Mouse (Mus musculus): Measurements from ENCODE around the gene Sp8. TPM values are rescaled to one million over a fixed set of nuclear protein-coding genes. Genes with fewer than 3 reads are reported as not detected.

The Sp8 gene
- polyA plus RNA-seq, 1 experiment from 2014 or later: 0.03 TPM

GRCm38 (mm10) chr12:118841381-118841922 lies 4.7 kb upstream of the Sp8 start:
- ATAC-seq: no peak
- ChIA-PET CTCF (interaction anchor here (0.9 kb wide), 1 partner anchor 176 kb away, joined by 3 read pairs; no protein-coding TSS in a partner anchor), POLR2A (no interaction called here)
- no peak for DNase-seq (ENCODE audit: low read depth, low spot score)
- H3K27me3 ChIP-seq: peaks cover 75% of the 10 kb centered on the region
- TF ChIP-seq CTCF (IDR thresholded peaks at IDR 0.05): no peak
- in situ Hi-C loops (cut with MboI; ENCODE audit: low pct_unique_long_range_greater_than_20kb): loop anchor here (25.0 kb wide), 1 partner anchor 529 kb away; the partner anchor contains the start of gene Sp4

GRCm38 (mm10) chr12:118841971-118842550 lies 4.1 kb upstream of the Sp8 start:
- no peak for TF ChIP-seq CTCF (IDR thresholded peaks at IDR 0.05)
- ChIA-PET CTCF (interaction anchor here (0.9 kb wide), 1 partner anchor 177 kb away, joined by 3 read pairs; no protein-coding TSS in a partner anchor), POLR2A (no interaction called here)
- DNase-seq (ENCODE audit: low read depth, low spot score) (no peak), ATAC-seq (no peak)
- H3K27me3 ChIP-seq: peaks cover 79% of the 10 kb centered on the region
- in situ Hi-C loops (cut with MboI; ENCODE audit: low pct_unique_long_range_greater_than_20kb): loop anchor here (25.0 kb wide), 1 partner anchor 530 kb away; the partner anchor contains the start of gene Sp4

- peaks cover 74% of the 10 kb centered on the region for H3K27me3 ChIP-seq
- in situ Hi-C loops (cut with MboI; ENCODE audit: low pct_unique_long_range_greater_than_20kb): loop anchor here (25.0 kb wide), 1 partner anchor 531 kb away; the partner anchor contains the start of gene Sp4
- no peak for TF ChIP-seq CTCF (IDR thresholded peaks at IDR 0.05)
- no peak for DNase-seq (ENCODE audit: low read depth, low spot score)
- POLR2A ChIA-PET: no interaction called here
- no peak for ATAC-seq
- CTCF ChIA-PET: no interaction called here
These were observed 3.3 kb upstream of the Sp8 start for GRCm38 (mm10) chr12:118842671-118843411.

GRCm38 (mm10) chr12:118844111-118844510 lies 2.0 kb upstream of the Sp8 start:
- ATAC-seq: no peak
- no peak for TF ChIP-seq CTCF (IDR thresholded peaks at IDR 0.05)
- DNase-seq (ENCODE audit: low read depth, low spot score): no peak
- H3K27me3 ChIP-seq: peaks cover 72% of the 10 kb centered on the region
- ChIA-PET CTCF (interaction anchor here (1.1 kb wide), 1 partner anchor 18 kb away, joined by 4 read pairs; no protein-coding TSS in a partner anchor), POLR2A (no interaction called here)
- in situ Hi-C loops (cut with MboI; ENCODE audit: low pct_unique_long_range_greater_than_20kb): loop anchor here (25.0 kb wide), 1 partner anchor 532 kb away; the partner anchor contains the start of gene Sp4

GRCm38 (mm10) chr12:118844841-118845240 lies 1.3 kb upstream of the Sp8 start:
- in situ Hi-C loops (cut with MboI; ENCODE audit: low pct_unique_long_range_greater_than_20kb): loop anchor here (25.0 kb wide), 1 partner anchor 533 kb away; the partner anchor contains the start of gene Sp4
- H3K27me3 ChIP-seq: peaks cover 72% of the 10 kb centered on the region
- no peak for TF ChIP-seq CTCF (IDR thresholded peaks at IDR 0.05)
- CTCF ChIA-PET: interaction anchor here (1.1 kb wide), 1 partner anchor 18 kb away, joined by 4 read pairs; no protein-coding TSS in a partner anchor
- POLR2A ChIA-PET: no interaction called here
- ATAC-seq (no peak), DNase-seq (ENCODE audit: low read depth, low spot score) (no peak)

GRCm38 (mm10) chr12:118845351-118845750 lies 778 bp upstream of the Sp8 start:
- no peak for DNase-seq (ENCODE audit: low read depth, low spot score)
- in situ Hi-C loops (cut with MboI; ENCODE audit: low pct_unique_long_range_greater_than_20kb): loop anchor here (25.0 kb wide), 1 partner anchor 533 kb away; the partner anchor contains the start of gene Sp4
- peaks cover 74% of the 10 kb centered on the region for H3K27me3 ChIP-seq
- POLR2A ChIA-PET: no interaction called here
- CTCF ChIA-PET: no interaction called here
- TF ChIP-seq CTCF (IDR thresholded peaks at IDR 0.05): no peak
- no peak for ATAC-seq

GRCm38 (mm10) chr12:118846649-118847321 lies 656 bp downstream of the Sp8 start:
- H3K27me3 ChIP-seq: peaks cover 81% of the 10 kb centered on the region
- in situ Hi-C loops (cut with MboI; ENCODE audit: low pct_unique_long_range_greater_than_20kb): loop anchor here (25.0 kb wide), 1 partner anchor 534 kb away; the partner anchor contains the start of gene Sp4
- POLR2A ChIA-PET: interaction anchor here (0.7 kb wide), 1 partner anchor 601 kb away, joined by 3 read pairs; no protein-coding TSS in a partner anchor
- DNase-seq (ENCODE audit: low read depth, low spot score): no peak
- no peak for TF ChIP-seq CTCF (IDR thresholded peaks at IDR 0.05)
- CTCF ChIA-PET: no interaction called here
- peak; percentile 24 for ATAC-seq

- in situ Hi-C loops (cut with MboI; ENCODE audit: low pct_unique_long_range_greater_than_20kb): loop anchor here (25.0 kb wide), 1 partner anchor 535 kb away; the partner anchor contains the start of gene Sp4
- ChIA-PET POLR2A (interaction anchor here (0.7 kb wide), 1 partner anchor 602 kb away, joined by 3 read pairs; no protein-coding TSS in a partner anchor), CTCF (no interaction called here)
- H3K27me3 ChIP-seq: peaks cover 81% of the 10 kb centered on the region
- no peak for TF ChIP-seq CTCF (IDR thresholded peaks at IDR 0.05)
- DNase-seq (ENCODE audit: low read depth, low spot score) (no peak), ATAC-seq (no peak)
These were observed 1.3 kb downstream of the Sp8 start for GRCm38 (mm10) chr12:118847381-118847780.

GRCm38 (mm10) chr12:118847861-118848495 lies 1.8 kb downstream of the Sp8 start:
- in situ Hi-C loops (cut with MboI; ENCODE audit: low pct_unique_long_range_greater_than_20kb): loop anchor here (25.0 kb wide), 1 partner anchor 536 kb away; the partner anchor contains the start of gene Sp4
- no peak for TF ChIP-seq CTCF (IDR thresholded peaks at IDR 0.05)
- POLR2A ChIA-PET: interaction anchor here (0.7 kb wide), 1 partner anchor 603 kb away, joined by 3 read pairs; no protein-coding TSS in a partner anchor
- no peak for ATAC-seq
- peaks cover 80% of the 10 kb centered on the region for H3K27me3 ChIP-seq
- no peak for DNase-seq (ENCODE audit: low read depth, low spot score)
- CTCF ChIA-PET: no interaction called here

All from Patski (cell line).